Mouse (Mus musculus) spleen, embryonic (tissue): ENCODE results near the gene Gm28919.
"Not testable (repeated sequence)": the region's sequence is repeated elsewhere in the genome, so short reads cannot be mapped to it uniquely, and the experiment has no call there.

ENCODE experiments used
- CTCF ChIA-PET: fragments of 350-600 bp; sonication (Branson Sonifier 250); formaldehyde crosslinking; loops from one replicate; lab custom pipeline; 2022; lab: Charles Lee

Gm28919 gene

GRCm38 (mm10) chrY:6583246-6583645 lies at the start of gene Gm28919:
Gene Gm28919 (plus strand): TSS chrY:6583546.
- CTCF ChIA-PET, result not testable (repeated sequence)
